Mouse (Mus musculus) myocyte (in vitro differentiated cells): ENCODE measurements at regions not wholly inside any gene's neighbourhood (a gene's known extent, or its start where the extent isn't known, plus 50 kb on each side); places are given as distances from the start of the nearest gene placed in this dataset.

Source experiments
- H3K27me3 ChIP-seq: one replicate; pipeline ENCODE4 v1.6.1; 2011; ENCODE audit not compliant: control insufficient read depth, insufficient read depth, insufficient read length
- H3K36me3 ChIP-seq: one replicate; pipeline ENCODE4 v1.6.1; 2011; ENCODE audit not compliant: control insufficient read depth, insufficient read depth
- H3K4me2 ChIP-seq: one replicate; pipeline ENCODE4 v1.6.1; 2011; ENCODE audit warnings: low read depth, control low read depth
- H3K4me3 ChIP-seq: one replicate; pipeline ENCODE4 v1.5.1; 2011; ENCODE audit warnings: mild to moderate bottlenecking, control low read depth, moderate library complexity
- H3K79me2 ChIP-seq: one replicate; pipeline ENCODE4 v1.6.1; 2011; ENCODE audit not compliant: control insufficient read depth, insufficient read depth
- H3ac ChIP-seq: one replicate; pipeline ENCODE4 v1.6.1; 2011; ENCODE audit not compliant: control insufficient read depth, insufficient read length
- CEBPB ChIP-seq: IDR thresholded peaks from 2 replicates; pipeline ENCODE4 v1.6.1; 2011; ENCODE audit warnings: mild to moderate bottlenecking, moderate library complexity; ENCODE audit not compliant: poor library complexity, insufficient read depth, severe bottlenecking
- E2F4 ChIP-seq: IDR thresholded peaks from one replicate; pipeline ENCODE4 v1.6.1; 2011; ENCODE audit warnings: mild to moderate bottlenecking, control low read depth, moderate library complexity; ENCODE audit not compliant: insufficient read depth
- MAX ChIP-seq: IDR thresholded peaks from one replicate; pipeline ENCODE4 v1.6.1; 2011; ENCODE audit warnings: low read depth, mild to moderate bottlenecking, control low read depth
- MYOD1 ChIP-seq, 3 experiments: IDR thresholded peaks; one replicate each; pipeline ENCODE4 v1.6.1; 2011; ENCODE audit warnings: control low read depth in 2 of 3, low read depth in 2 of 3, mild to moderate bottlenecking in 2 of 3, moderate library complexity in 1 of 3; ENCODE audit not compliant: insufficient read length in 2 of 3, control insufficient read depth in 1 of 3
- MYOG ChIP-seq, 3 experiments: IDR thresholded peaks; one replicate each; pipeline ENCODE4 v1.6.1; 2011; ENCODE audit warnings: control low read depth in 2 of 3, low read depth in 2 of 3, mild to moderate bottlenecking in 2 of 3; ENCODE audit not compliant: insufficient read length in 2 of 3, control insufficient read depth in 1 of 3, insufficient read depth in 1 of 3
- POLR2A ChIP-seq: IDR thresholded peaks from one replicate; pipeline ENCODE4 v1.6.1; 2011; ENCODE audit warnings: low read depth, mild to moderate bottlenecking, control low read depth, moderate library complexity; ENCODE audit not compliant: insufficient read length
- POLR2AphosphoS2 ChIP-seq: IDR thresholded peaks from one replicate; pipeline ENCODE4 v1.6.1; 2011; ENCODE audit warnings: low read depth, control low read depth; ENCODE audit not compliant: insufficient read length
- REST ChIP-seq: IDR thresholded peaks from one replicate; pipeline ENCODE4 v1.6.1; 2011; ENCODE audit warnings: mild to moderate bottlenecking, control low read depth, moderate library complexity; ENCODE audit not compliant: insufficient read depth, insufficient read length
- SRF ChIP-seq: IDR thresholded peaks from one replicate; pipeline ENCODE4 v1.6.1; 2011; ENCODE audit warnings: low read depth; ENCODE audit not compliant: control insufficient read depth, insufficient read length
- TCF12 ChIP-seq: IDR thresholded peaks from one replicate; pipeline ENCODE4 v1.6.1; 2011; ENCODE audit warnings: mild to moderate bottlenecking, control low read depth; ENCODE audit not compliant: poor library complexity, insufficient read depth, severe bottlenecking
- TCF3 ChIP-seq: IDR thresholded peaks from one replicate; pipeline ENCODE4 v1.6.1; 2011; ENCODE audit warnings: low read depth, control low read depth; ENCODE audit not compliant: insufficient read length
- USF1 ChIP-seq: IDR thresholded peaks from one replicate; pipeline ENCODE4 v1.6.1; 2011; ENCODE audit warnings: low read depth, mild to moderate bottlenecking, control low read depth, moderate library complexity

DNA sequence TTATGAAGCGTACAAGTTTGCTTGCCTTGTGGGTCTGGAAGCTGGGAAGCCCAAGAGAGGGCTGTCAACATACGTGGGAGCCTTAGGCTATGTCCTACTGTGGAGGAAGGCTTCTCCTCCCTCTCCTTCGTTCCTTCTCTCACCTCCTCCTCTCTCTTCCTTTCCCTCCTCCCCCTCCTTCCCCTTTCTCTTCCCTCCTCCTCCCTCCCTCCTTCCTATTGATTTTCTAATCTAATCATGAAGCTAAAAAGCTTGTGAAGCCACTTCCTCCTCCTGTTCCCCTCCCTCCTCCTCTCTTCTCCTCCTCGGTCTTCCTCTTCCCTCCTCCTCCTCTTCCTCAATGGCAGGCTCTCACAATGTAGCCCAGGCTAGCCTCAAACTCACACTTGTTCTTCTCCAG is 91.7 kb upstream of the Med13l start:
- H3K27me3 ChIP-seq = no peaks in the 10 kb centered on the region
- TF ChIP-seq MAX (no peak), MYOD1 (IDR thresholded peaks at IDR 0.05; ENCODE audit: control insufficient read depth in 1 of 3, insufficient read length in 2 of 3, low read depth in 2 of 3) (no peak), E2F4 (no peak), TCF12 (no peak), USF1 (no peak)
- no peaks in the 10 kb centered on the region for H3K79me2 ChIP-seq
- no peak overlapping the region for H3K4me2 ChIP-seq
- H3K36me3 ChIP-seq = no peaks in the 10 kb centered on the region
- H3K4me3 ChIP-seq = no peak overlapping the region
- no peak overlapping the region for H3ac ChIP-seq

DNA sequence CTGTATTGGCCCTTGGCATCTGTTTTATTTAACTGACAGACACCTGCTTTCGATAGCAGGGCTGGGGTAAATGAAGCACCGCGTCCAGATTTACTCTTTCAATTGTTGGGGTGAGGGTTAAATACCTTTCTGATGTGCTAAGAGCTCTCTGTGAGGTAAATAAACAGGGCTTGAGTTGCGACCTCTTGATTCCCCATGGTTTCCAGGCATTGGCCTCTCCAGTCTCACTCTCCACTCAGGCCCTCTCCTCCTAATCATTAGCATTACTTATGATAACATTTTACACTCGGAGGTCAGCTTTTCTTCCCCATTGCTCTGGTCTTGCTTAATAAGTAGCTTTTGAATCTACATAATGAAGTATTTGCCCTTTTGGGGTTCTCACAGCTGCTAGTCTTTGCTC is 88.9 kb upstream of the Med13l start:
- Histone ChIP-seq H3ac (no peak overlapping the region), H3K36me3 (no peaks in the 10 kb centered on the region), H3K27me3 (no peaks in the 10 kb centered on the region), H3K4me2 (no peak overlapping the region), H3K79me2 (no peaks in the 10 kb centered on the region), H3K4me3 (no peak overlapping the region)
- TF ChIP-seq MYOD1 (IDR thresholded peaks at IDR 0.05; ENCODE audit: control insufficient read depth in 1 of 3, insufficient read length in 2 of 3, low read depth in 2 of 3) = no peak
- TF ChIP-seq SRF = no peak

DNA sequence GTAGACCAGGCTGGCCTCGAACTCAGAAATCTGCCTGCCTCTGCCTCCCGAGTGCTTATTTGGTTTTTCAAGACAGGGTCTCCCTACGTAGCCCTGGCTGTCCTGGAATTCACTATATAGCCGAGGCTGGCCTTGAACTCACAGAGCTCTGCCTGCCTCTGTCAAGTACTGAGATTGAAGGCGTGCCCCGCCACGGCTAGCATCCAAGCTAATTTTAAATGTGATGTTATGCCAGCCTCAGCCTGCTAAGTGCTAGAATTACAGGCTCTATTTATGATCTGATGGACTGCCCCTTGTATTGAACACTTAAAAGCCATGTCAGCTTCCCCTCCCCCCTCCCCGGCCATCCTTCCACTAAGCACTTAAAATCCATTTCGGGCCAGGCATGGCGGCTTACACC is 88.2 kb upstream of the Med13l start:
- H3ac ChIP-seq = no peak overlapping the region
- TF ChIP-seq REST = no peak
- TF ChIP-seq CEBPB = no peak
- no peak for TF ChIP-seq TCF12
- TF ChIP-seq MYOD1 (IDR thresholded peaks at IDR 0.05; ENCODE audit: control insufficient read depth in 1 of 3, insufficient read length in 2 of 3, low read depth in 2 of 3) = no peak
- no peak for TF ChIP-seq USF1
- no peak for TF ChIP-seq MYOG (IDR thresholded peaks at IDR 0.05; ENCODE audit: control insufficient read depth in 1 of 3, insufficient read depth in 1 of 3, insufficient read length in 2 of 3, low read depth in 2 of 3)
- no peak for TF ChIP-seq TCF3
- TF ChIP-seq SRF = no peak
- no peak for TF ChIP-seq MAX
- TF ChIP-seq E2F4 = no peak
- no peak for TF ChIP-seq POLR2A
- no peak overlapping the region for H3K4me2 ChIP-seq
- H3K36me3 ChIP-seq = no peaks in the 10 kb centered on the region
- H3K4me3 ChIP-seq = no peak overlapping the region
- no peaks in the 10 kb centered on the region for H3K79me2 ChIP-seq
- H3K27me3 ChIP-seq = no peaks in the 10 kb centered on the region

DNA sequence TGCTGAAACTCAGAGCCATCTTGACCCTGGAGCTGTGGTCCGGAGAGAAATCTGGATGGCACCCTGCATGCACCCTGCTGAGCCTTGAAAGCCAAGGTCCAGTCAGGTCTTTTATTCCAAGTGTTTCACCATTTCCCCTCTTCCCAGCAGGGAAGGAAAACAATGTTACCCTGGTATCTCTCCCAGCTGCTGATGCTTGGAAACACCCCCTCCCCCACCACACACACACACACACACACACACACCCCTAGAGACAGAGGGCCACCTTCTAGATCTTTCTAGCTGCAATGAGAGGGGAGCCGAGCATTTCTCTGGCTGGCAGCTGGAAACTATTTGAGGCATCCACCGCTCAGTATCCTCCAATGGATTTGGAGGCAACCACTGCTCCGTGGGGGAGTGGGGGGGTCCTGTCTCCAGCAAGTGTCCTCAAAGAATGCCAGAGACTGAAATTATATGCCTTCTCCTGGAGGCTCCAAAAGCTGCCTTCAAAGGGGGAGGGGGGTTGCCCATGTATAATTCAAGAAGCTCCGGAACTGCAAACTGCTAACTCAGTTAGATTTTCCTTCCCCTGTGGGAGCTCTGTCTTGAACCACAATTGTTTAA is 87.2 kb upstream of the Med13l start:
- H3K4me2 ChIP-seq = no peak overlapping the region
- no peak overlapping the region for H3ac ChIP-seq
- no peak for TF ChIP-seq SRF
- TF ChIP-seq TCF12 = no peak
- no peak for TF ChIP-seq E2F4
- TF ChIP-seq TCF3 = no peak
- TF ChIP-seq MYOD1 (IDR thresholded peaks at IDR 0.05; ENCODE audit: control insufficient read depth in 1 of 3, insufficient read length in 2 of 3, low read depth in 2 of 3) = no peak
- TF ChIP-seq MAX = no peak
- no peak for TF ChIP-seq REST
- TF ChIP-seq USF1 = no peak
- TF ChIP-seq CEBPB = no peak
- no peak for TF ChIP-seq POLR2AphosphoS2
- TF ChIP-seq MYOG (IDR thresholded peaks at IDR 0.05; ENCODE audit: control insufficient read depth in 1 of 3, insufficient read depth in 1 of 3, insufficient read length in 2 of 3, low read depth in 2 of 3) = no peak
- no peak for TF ChIP-seq POLR2A
- no peaks in the 10 kb centered on the region for H3K27me3 ChIP-seq
- no peak overlapping the region for H3K4me3 ChIP-seq
- no peaks in the 10 kb centered on the region for H3K36me3 ChIP-seq
- H3K79me2 ChIP-seq = no peaks in the 10 kb centered on the region

DNA sequence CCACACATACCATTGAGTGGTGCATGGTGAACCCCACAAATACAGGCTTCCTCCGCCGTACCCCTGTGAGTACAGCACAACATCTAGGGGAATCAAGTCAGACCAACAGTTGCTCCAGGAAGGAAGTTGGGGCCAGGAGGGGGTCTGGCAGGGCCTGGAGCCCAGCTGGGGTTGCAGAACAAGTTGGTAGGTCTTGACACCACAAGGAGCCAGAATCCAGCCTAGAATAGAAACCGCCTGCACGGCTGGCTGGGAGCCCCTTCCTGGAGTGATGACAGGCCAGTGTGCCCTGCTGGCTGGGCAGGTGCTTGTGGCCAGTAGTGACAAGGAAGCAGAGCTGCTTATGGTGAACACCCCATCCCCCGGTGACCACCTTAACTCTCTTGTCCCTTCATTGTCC is 83.9 kb upstream of the Med13l start:
- H3K4me3 ChIP-seq = no peak overlapping the region
- no peak overlapping the region for H3K4me2 ChIP-seq
- no peaks in the 10 kb centered on the region for H3K36me3 ChIP-seq
- H3K79me2 ChIP-seq = no peaks in the 10 kb centered on the region
- H3K27me3 ChIP-seq = no peaks in the 10 kb centered on the region
- TF ChIP-seq MYOD1 (IDR thresholded peaks at IDR 0.05; ENCODE audit: control insufficient read depth in 1 of 3, insufficient read length in 2 of 3, low read depth in 2 of 3) (peak in 1 of 3 experiments; percentile 90), TCF12 (peak; percentile 38), CEBPB (no peak), MYOG (IDR thresholded peaks at IDR 0.05; ENCODE audit: control insufficient read depth in 1 of 3, insufficient read depth in 1 of 3, insufficient read length in 2 of 3, low read depth in 2 of 3) (peak in 2 of 3 experiments; percentile 33 to 85), POLR2AphosphoS2 (no peak)
- H3ac ChIP-seq = no peak overlapping the region
